Mouse (Mus musculus) embryonic facial prominence, embryonic 15.5 days (tissue): ENCODE results near the gene Brinp2. TPM values are rescaled to one million over a fixed set of nuclear protein-coding genes. Genes with fewer than 3 reads are reported as not detected.

Experiments used
- ATAC-seq: fragments of 200-750 bp; cut with Nextera tagmentation; 2 replicates; pipeline ENCODE4 v1.8.0; 2017; ENCODE audit warnings: low read depth, moderate TSS enrichment; ENCODE audit not compliant: insufficient number of reproducible peaks, low FRiP score, low TSS enrichment
- H3K27ac ChIP-seq: fragments of 300-500 bp; sonication (generic); replicated peaks from 2 replicates; pipeline ENCODE4 v1.5.1; 2015; ENCODE audit warnings: mild to moderate bottlenecking, inconsistent platforms
- H3K27me3 ChIP-seq: fragments of 300-500 bp; sonication (generic); 2 replicates; pipeline ENCODE4 v1.6.1; 2015; ENCODE audit warnings: inconsistent platforms
- H3K36me3 ChIP-seq: fragments of 300-500 bp; sonication (generic); 2 replicates; pipeline ENCODE4 v1.6.1; 2015; ENCODE audit warnings: mild to moderate bottlenecking, inconsistent platforms
- H3K4me1 ChIP-seq: fragments of 300-500 bp; sonication (generic); 2 replicates; pipeline ENCODE4 v1.6.1; 2015; ENCODE audit warnings: inconsistent platforms
- H3K4me2 ChIP-seq: fragments of 300-500 bp; sonication (generic); replicated peaks from 2 replicates; pipeline ENCODE4 v1.6.1; 2015; ENCODE audit warnings: mild to moderate bottlenecking, inconsistent platforms
- H3K4me3 ChIP-seq: fragments of 300-500 bp; sonication (generic); replicated peaks from 2 replicates; pipeline ENCODE4 v1.5.1; 2015; ENCODE audit warnings: mild to moderate bottlenecking, inconsistent platforms
- H3K9ac ChIP-seq: fragments of 300-500 bp; sonication (generic); 2 replicates; pipeline ENCODE4 v1.6.1; 2015; ENCODE audit warnings: inconsistent platforms
- H3K9me3 ChIP-seq: fragments of 300-500 bp; sonication (generic); replicated peaks from 2 replicates; pipeline ENCODE4 v1.6.1; 2016; ENCODE audit warnings: inconsistent platforms
- WGBS: fragments of 180-500 bp; shearing (Covaris S2); methylation state at CpG from one replicate; pipeline ENCODE4 v1.1.7; 2015; 5-methylcytosine and 5-hydroxymethylcytosine counted together
- polyA plus RNA-seq: library from polyadenylated mRNA; unstranded; fragments of >200 nt; fragmentation: Nextera tagmentation; extraction: Ambion mirVana; gene quantifications from 2 replicates; pipeline ENCODE4 v1.2.1, GENCODE M21; 2015

Gene Brinp2
- polyA plus RNA-seq, 1 experiment from 2014 or later, result 1.9 TPM

- WGBS, result 79% methylated on average over 1 of the region's 1 CpGs
- no peaks in the 10 kb centered on the region for H3K36me3 ChIP-seq
Observed at GRCm38 (mm10) chr1:158218750-158219149, 137.4 kb downstream of the Brinp2 start.

GRCm38 (mm10) chr1:158218294-158218693 lies 137.8 kb downstream of the Brinp2 start:
- 62% methylated on average over 2 of the region's 2 CpGs for WGBS
- H3K4me1 ChIP-seq, result no peaks in the 10 kb centered on the region
- no peak overlapping the region for H3K4me2 ChIP-seq
- no peaks in the 10 kb centered on the region for H3K27me3 ChIP-seq
- ATAC-seq, result no peak
- no peaks in the 10 kb centered on the region for H3K9me3 ChIP-seq
- no peaks in the 10 kb centered on the region for H3K36me3 ChIP-seq
- H3K27ac ChIP-seq, result no peak overlapping the region
- no peak overlapping the region for H3K4me3 ChIP-seq
- H3K9ac ChIP-seq, result no peak overlapping the region

More at GRCm38 (mm10) chr1:158218750-158219149, 137.4 kb downstream of the Brinp2 start:
- no peak overlapping the region for H3K4me2 ChIP-seq
- no peaks in the 10 kb centered on the region for H3K27me3 ChIP-seq
- no peak overlapping the region for H3K4me3 ChIP-seq
- ATAC-seq, result no peak
- H3K4me1 ChIP-seq, result no peaks in the 10 kb centered on the region
- H3K27ac ChIP-seq, result no peak overlapping the region
- H3K9me3 ChIP-seq, result no peaks in the 10 kb centered on the region
- H3K9ac ChIP-seq, result no peak overlapping the region

GRCm38 (mm10) chr1:158215581-158215980 lies 140.5 kb downstream of the Brinp2 start:
- no peaks in the 10 kb centered on the region for H3K27me3 ChIP-seq
- H3K27ac ChIP-seq, result no peak overlapping the region
- no peaks in the 10 kb centered on the region for H3K4me1 ChIP-seq
- no peak for ATAC-seq
- no peak overlapping the region for H3K4me3 ChIP-seq
- no peak overlapping the region for H3K4me2 ChIP-seq
- WGBS, result 52% methylated on average over 9 of the region's 9 CpGs
- H3K9me3 ChIP-seq, result no peaks in the 10 kb centered on the region
- H3K36me3 ChIP-seq, result no peaks in the 10 kb centered on the region
- no peak overlapping the region for H3K9ac ChIP-seq

- Histone ChIP-seq H3K4me2 (no peak overlapping the region), H3K9ac (no peak overlapping the region), H3K4me3 (no peak overlapping the region), H3K27me3 (no peaks in the 10 kb centered on the region), H3K9me3 (no peaks in the 10 kb centered on the region), H3K36me3 (no peaks in the 10 kb centered on the region), H3K4me1 (no peaks in the 10 kb centered on the region), H3K27ac (no peak overlapping the region)
- no peak for ATAC-seq
- WGBS, result 47% methylated on average over 5 of the region's 5 CpGs
Observed at GRCm38 (mm10) chr1:158214743-158215142, 141.4 kb downstream of the Brinp2 start.

- H3K27ac ChIP-seq, result no peak overlapping the region
Observed at GRCm38 (mm10) chr1:158213736-158214135, 142.4 kb downstream of the Brinp2 start.

GRCm38 (mm10) chr1:158207620-158208019 lies 148.5 kb downstream of the Brinp2 start:
- Histone ChIP-seq H3K4me2 (no peak overlapping the region), H3K36me3 (no peaks in the 10 kb centered on the region), H3K27me3 (no peaks in the 10 kb centered on the region), H3K4me3 (no peak overlapping the region), H3K27ac (no peak overlapping the region), H3K9ac (no peak overlapping the region), H3K4me1 (no peaks in the 10 kb centered on the region), H3K9me3 (no peaks in the 10 kb centered on the region)
- WGBS, result 52% methylated on average over 2 of the region's 2 CpGs
- ATAC-seq, result no peak

More at GRCm38 (mm10) chr1:158213736-158214135, 142.4 kb downstream of the Brinp2 start:
- Histone ChIP-seq H3K9me3 (no peaks in the 10 kb centered on the region), H3K4me2 (no peak overlapping the region), H3K27me3 (no peaks in the 10 kb centered on the region), H3K9ac (no peak overlapping the region), H3K36me3 (no peaks in the 10 kb centered on the region), H3K4me1 (no peaks in the 10 kb centered on the region), H3K4me3 (no peak overlapping the region)
- ATAC-seq, result peak; percentile 85
- WGBS, result 64% methylated on average over 4 of the region's 4 CpGs

GRCm38 (mm10) chr1:158202932-158203331 lies 153.2 kb downstream of the Brinp2 start:
- Histone ChIP-seq H3K27me3 (no peaks in the 10 kb centered on the region), H3K4me2 (no peak overlapping the region), H3K9me3 (no peaks in the 10 kb centered on the region), H3K9ac (no peak overlapping the region), H3K27ac (no peak overlapping the region), H3K4me1 (no peaks in the 10 kb centered on the region), H3K4me3 (no peak overlapping the region), H3K36me3 (no peaks in the 10 kb centered on the region)
- WGBS, result 59% methylated on average over 2 of the region's 2 CpGs
- ATAC-seq, result no peak

Other genes with a start within 250 kb of the Brinp2 start
- gene Astn1, start 5.9 kb upstream of the Brinp2 start, polyA plus RNA-seq, result 0.88 and 1.7 TPM in 2 replicates